Mouse (Mus musculus) CH12F3 (cell line): ENCODE measurements around the gene Strap.

ENCODE experiments used
- in situ Hi-C: fragments of 300-500 bp; cut with MboI; formaldehyde crosslinking; loops from 2 replicates; pipeline ENCODE4 v1.14.3; 2020; ENCODE audit warnings: low sequenced_read_pairs

Strap gene

GRCm38 (mm10) chr6:137734846-137735609 lies at the start of gene Strap:
Strap (plus strand) TSS chr6:137735078.
- in situ Hi-C loops: no loop called here

- in situ Hi-C loops: no loop called here
These were observed 47.2 kb upstream of the Strap start for GRCm38 (mm10) chr6:137687667-137688066.

GRCm38 (mm10) chr6:137688079-137688478 lies 46.8 kb upstream of the Strap start:
- in situ Hi-C loops: no loop called here

GRCm38 (mm10) chr6:137688506-137689105 lies 46.3 kb upstream of the Strap start:
- in situ Hi-C loops: no loop called here

- in situ Hi-C loops: no loop called here
These were observed 44.2 kb upstream of the Strap start for GRCm38 (mm10) chr6:137690550-137691119.

- in situ Hi-C loops: no loop called here
These were observed 40.6 kb upstream of the Strap start for GRCm38 (mm10) chr6:137694310-137694709.

- in situ Hi-C loops: no loop called here
These were observed 39.8 kb upstream of the Strap start for GRCm38 (mm10) chr6:137695046-137695445.

- in situ Hi-C loops: no loop called here
These were observed 38.3 kb upstream of the Strap start for GRCm38 (mm10) chr6:137696445-137697204.

GRCm38 (mm10) chr6:137699434-137699833 lies 35.4 kb upstream of the Strap start:
- in situ Hi-C loops: no loop called here

GRCm38 (mm10) chr6:137702186-137702585 lies 32.7 kb upstream of the Strap start:
- in situ Hi-C loops: loop anchor here (25.0 kb wide), 1 partner anchor 490 kb away; no protein-coding TSS in a partner anchor

GRCm38 (mm10) chr6:137702918-137703317 lies 32.0 kb upstream of the Strap start:
- in situ Hi-C loops: loop anchor here (25.0 kb wide), 1 partner anchor 491 kb away; no protein-coding TSS in a partner anchor

- in situ Hi-C loops: loop anchor here (25.0 kb wide), 1 partner anchor 491 kb away; no protein-coding TSS in a partner anchor
These were observed 31.4 kb upstream of the Strap start for GRCm38 (mm10) chr6:137703431-137703830.

- in situ Hi-C loops: loop anchor here (25.0 kb wide), 1 partner anchor 492 kb away; no protein-coding TSS in a partner anchor
These were observed 30.5 kb upstream of the Strap start for GRCm38 (mm10) chr6:137704300-137704939.

- in situ Hi-C loops: loop anchor here (25.0 kb wide), 1 partner anchor 494 kb away; no protein-coding TSS in a partner anchor
These were observed 28.7 kb upstream of the Strap start for GRCm38 (mm10) chr6:137706209-137706608.

GRCm38 (mm10) chr6:137708726-137709405 lies 26.0 kb upstream of the Strap start:
- in situ Hi-C loops: loop anchor here (25.0 kb wide), 1 partner anchor 497 kb away; no protein-coding TSS in a partner anchor

- in situ Hi-C loops: loop anchor here (25.0 kb wide), 1 partner anchor 498 kb away; no protein-coding TSS in a partner anchor
These were observed 24.5 kb upstream of the Strap start for GRCm38 (mm10) chr6:137710179-137711037.

GRCm38 (mm10) chr6:137712654-137713309 lies 22.1 kb upstream of the Strap start:
- in situ Hi-C loops: loop anchor here (25.0 kb wide), 1 partner anchor 500 kb away; no protein-coding TSS in a partner anchor

- in situ Hi-C loops: loop anchor here (25.0 kb wide), 1 partner anchor 501 kb away; no protein-coding TSS in a partner anchor
These were observed 21.6 kb upstream of the Strap start for GRCm38 (mm10) chr6:137713310-137713664.
